Mouse (Mus musculus) liver, embryonic 14.5 days (tissue): ENCODE measurements around the gene Tmc7. TPM values are rescaled to one million over a fixed set of nuclear protein-coding genes. Genes with fewer than 3 reads are reported as not detected.

Experiments used
- ATAC-seq: fragments of 200-750 bp; cut with Nextera tagmentation; 2 replicates; pipeline ENCODE4 v1.8.0; 2017; ENCODE audit warnings: moderate number of reproducible peaks, mild to moderate bottlenecking, moderate library complexity; ENCODE audit not compliant: insufficient read depth
- DNase-seq, 3 experiments: peaks; one replicate each; pipeline ENCODE4 v3.0.0-alpha.2; 2012 to 2013; ENCODE audit warnings: low read depth in 3 of 3, low spot score in 3 of 3
- H3K27ac ChIP-seq: fragments of 300-500 bp; sonication (generic); 2 replicates; pipeline ENCODE4 v1.5.1; 2014; ENCODE audit warnings: moderate library complexity, mild to moderate bottlenecking, control low read depth, inconsistent platforms
- H3K27me3 ChIP-seq: fragments of 300-500 bp; sonication (generic); 2 replicates; pipeline ENCODE4 v1.6.1; 2014; ENCODE audit warnings: mild to moderate bottlenecking, low read length, moderate library complexity; ENCODE audit not compliant: control insufficient read depth, insufficient read depth
- H3K36me3 ChIP-seq: fragments of 300-500 bp; sonication (generic); replicated peaks from 2 replicates; pipeline ENCODE4 v1.6.1; 2014; ENCODE audit warnings: low read depth; ENCODE audit not compliant: control insufficient read depth, insufficient read depth
- H3K4me1 ChIP-seq, 2 experiments: fragments of 200-500 bp in 1 of 2; fragments of 300-500 bp in 1 of 2; sonication (generic) in 1 of 2; replicated peaks; 2 replicates each; pipeline ENCODE4 v1.6.1; 2012 to 2014; ENCODE audit warnings: antibody characterized with exemption in 1 of 2, inconsistent platforms in 1 of 2, low read length in 1 of 2; ENCODE audit not compliant: control insufficient read depth in 2 of 2, insufficient read depth in 2 of 2
- H3K4me2 ChIP-seq: fragments of 300-500 bp; sonication (generic); 2 replicates; pipeline ENCODE4 v1.6.1; 2014; ENCODE audit warnings: low read depth, mild to moderate bottlenecking, control low read depth, moderate library complexity
- H3K4me3 ChIP-seq, 2 experiments: fragments of 200-500 bp in 1 of 2; fragments of 300-500 bp in 1 of 2; sonication (generic) in 1 of 2; 2 replicates each; pipeline ENCODE4 v1.5.1; 2012 to 2014; ENCODE audit warnings: low read depth in 2 of 2, low read length in 2 of 2, mild to moderate bottlenecking in 2 of 2, control low read depth in 1 of 2, inconsistent platforms in 1 of 2, moderate library complexity in 1 of 2; ENCODE audit not compliant: insufficient read depth in 1 of 2
- H3K9ac ChIP-seq: fragments of 300-500 bp; sonication (generic); replicated peaks from 2 replicates; pipeline ENCODE4 v1.6.1; 2014; ENCODE audit warnings: mild to moderate bottlenecking, control low read depth, moderate library complexity
- H3K9me3 ChIP-seq: fragments of 300-500 bp; sonication (generic); 2 replicates; pipeline ENCODE4 v1.6.1; 2016; ENCODE audit warnings: low read length, mixed read lengths; ENCODE audit not compliant: control insufficient read depth
- CTCF ChIP-seq: IDR thresholded peaks from 2 replicates; pipeline ENCODE4 v1.5.1; 2016; ENCODE audit warnings: antibody characterized with exemption, low read depth, control low read depth
- EP300 ChIP-seq: IDR thresholded peaks from 2 replicates; pipeline ENCODE4 v1.6.1; 2016; ENCODE audit warnings: antibody characterized with exemption, low read depth
- WGBS: fragments of 180-500 bp; shearing (Covaris S2); extraction: QIAGEN DNeasy Blood & Tissue Kit; methylation state at CpG from one replicate; pipeline ENCODE4 v1.1.7; 2014; ENCODE audit not compliant: insufficient replicate concordance; 5-methylcytosine and 5-hydroxymethylcytosine counted together
- polyA plus RNA-seq, 2 experiments: library from polyadenylated mRNA; depleted of rRNA in 1 of 2; stranded (reverse) in 1 of 2; unstranded in 1 of 2; fragments of >200 nt; fragmentation: Nextera tagmentation in 1 of 2; extraction: Ambion mirVana in 1 of 2; gene quantifications; 2 replicates each; pipeline versions ENCODE4 v1.2.1 to v1.2.3; 2012 to 2014

Tmc7 gene
- polyA plus RNA-seq, 2 experiments: 0.11 to 0.24 TPM

GRCm38 (mm10) chr7:118596271-118596670, 11.7 kb upstream of the Tmc7 start:
- no peak overlapping the region for H3K27ac ChIP-seq
- no peak for DNase-seq
- no peaks in the 10 kb centered on the region for H3K9me3 ChIP-seq
- H3K4me3 ChIP-seq: no peak overlapping the region
- H3K36me3 ChIP-seq: no peaks in the 10 kb centered on the region
- H3K4me1 ChIP-seq: peaks cover 0 to 2% of the 10 kb centered on the region in 2 experiments; a peak in 1 of 4 replicates
- peaks cover 18% of the 10 kb centered on the region for H3K27me3 ChIP-seq
- WGBS: 66% methylated on average over 11 of the region's 11 CpGs
- no peak overlapping the region for H3K9ac ChIP-seq
- H3K4me2 ChIP-seq: no peak overlapping the region
- no peak for TF ChIP-seq EP300
- no peak for TF ChIP-seq CTCF
- ATAC-seq: no peak

- TF ChIP-seq CTCF (peak; percentile 98), EP300 (no peak)
- Histone ChIP-seq H3K4me2 (peak overlapping the region; percentile 25; the same call in 1 of the 2 replicates), H3K27me3 (peaks cover 18% of the 10 kb centered on the region), H3K36me3 (no peaks in the 10 kb centered on the region), H3K9me3 (no peaks in the 10 kb centered on the region), H3K27ac (no peak overlapping the region), H3K4me1 (peaks cover 0 to 2% of the 10 kb centered on the region in 2 experiments; a peak in 1 of 4 replicates), H3K4me3 (peak overlapping the region in 1 of 2 experiments; percentile 31; a peak in 2 of 4 replicates), H3K9ac (no peak overlapping the region)
- WGBS: 5% methylated on average over 14 of the region's 14 CpGs
- peak; percentile 31; the same call in 1 of the 2 replicates for ATAC-seq
- DNase-seq: peak in 1 of 3 experiments; percentile 60
Observed at GRCm38 (mm10) chr7:118595228-118595627, 10.7 kb upstream of the Tmc7 start.

- no peaks in the 10 kb centered on the region for H3K9me3 ChIP-seq
- no peak overlapping the region; the same call in 1 of the 2 replicates for H3K4me2 ChIP-seq
- H3K4me3 ChIP-seq: no peak overlapping the region
- ATAC-seq (no peak), DNase-seq (no peak)
- peaks cover 0 to 2% of the 10 kb centered on the region in 2 experiments; a peak in 1 of 4 replicates for H3K4me1 ChIP-seq
- no peak overlapping the region for H3K27ac ChIP-seq
- H3K36me3 ChIP-seq: no peaks in the 10 kb centered on the region
- H3K27me3 ChIP-seq: peaks cover 18% of the 10 kb centered on the region
- WGBS: 25% methylated on average over 10 of the region's 10 CpGs
- TF ChIP-seq CTCF: no peak
- H3K9ac ChIP-seq: no peak overlapping the region
Observed at GRCm38 (mm10) chr7:118594611-118595010, 10.1 kb upstream of the Tmc7 start.

GRCm38 (mm10) chr7:118593567-118594407, 9.3 kb upstream of the Tmc7 start:
- Histone ChIP-seq H3K36me3 (no peaks in the 10 kb centered on the region), H3K4me2 (no peak overlapping the region), H3K9ac (no peak overlapping the region), H3K27ac (no peak overlapping the region), H3K9me3 (no peaks in the 10 kb centered on the region), H3K27me3 (peaks cover 18% of the 10 kb centered on the region), H3K4me3 (no peak overlapping the region), H3K4me1 (peaks cover 0 to 2% of the 10 kb centered on the region in 2 experiments; a peak in 1 of 4 replicates)
- DNase-seq (no peak), ATAC-seq (no peak)
- TF ChIP-seq CTCF (no peak), EP300 (no peak)
- WGBS: 16% methylated on average over 9 of the region's 9 CpGs

GRCm38 (mm10) chr7:118592146-118592545, 7.6 kb upstream of the Tmc7 start:
- H3K4me1 ChIP-seq: peaks cover 0 to 2% of the 10 kb centered on the region in 2 experiments; a peak in 1 of 4 replicates
- no peak for DNase-seq
- TF ChIP-seq EP300: no peak

More at GRCm38 (mm10) chr7:118592146-118592545, 7.6 kb upstream of the Tmc7 start:
- Histone ChIP-seq H3K36me3 (no peaks in the 10 kb centered on the region), H3K27me3 (peaks cover 10% of the 10 kb centered on the region), H3K9ac (no peak overlapping the region), H3K27ac (no peak overlapping the region), H3K9me3 (no peaks in the 10 kb centered on the region), H3K4me3 (no peak overlapping the region), H3K4me2 (no peak overlapping the region)
- 39% methylated on average over 6 of the region's 6 CpGs for WGBS
- no peak for ATAC-seq
